Mouse (Mus musculus): ENCODE data around the gene Cep290. TPM values are rescaled to one million over a fixed set of nuclear protein-coding genes. Genes with fewer than 3 reads are reported as not detected.

Cep290 gene
- total and polyA plus RNA-seq, 3 experiments, result 0.30 TPM; not detected in 2

GRCm38 (mm10) chr10:100571707-100572106 lies 84.3 kb downstream of the Cep290 start:
- H3K4me2 ChIP-seq (ENCODE audit: insufficient read depth, low read depth, poor library complexity, severe bottlenecking), result no peak overlapping the region
- no peak for DNase-seq (ENCODE audit: extremely low read depth)
- H3K4me3 ChIP-seq (replicated peaks in 1 of 3; ENCODE audit: low read depth in 2 of 3, low read length in 2 of 3, poor library complexity in 1 of 3), result no peak overlapping the region
- TF ChIP-seq RAD21 (IDR thresholded peaks at IDR 0.05; ENCODE audit: low read depth, low read length) (no peak), SMC3 (IDR thresholded peaks at IDR 0.05; ENCODE audit: low read depth, low read length) (no peak)
- peaks cover 44% of the 10 kb centered on the region for H3K9me3 ChIP-seq (replicated peaks; ENCODE audit: low read length)
- in situ Hi-C loops (cut with MboI; ENCODE audit: low pct_ligation_motif_present, low pct_unique_long_range_greater_than_20kb, low sequenced_read_pairs), result no loop called here
- H3K9ac ChIP-seq (ENCODE audit: insufficient read depth, low read depth), result no peak overlapping the region
- no peak overlapping the region for H3K27ac ChIP-seq (ENCODE audit: insufficient read depth, low read depth)
- H3K79me2 ChIP-seq (replicated peaks; ENCODE audit: control insufficient read depth, extremely low read depth, insufficient read depth, poor library complexity, severe bottlenecking), result no peaks in the 10 kb centered on the region
- dilution Hi-C loops (cut with MboI; ENCODE audit: extremely low pct_ligation_motif_present, extremely low pct_unique_long_range_greater_than_20kb, low sequenced_read_pairs), result no loop called here
- H3K4me1 ChIP-seq (ENCODE audit: control insufficient read depth in 1 of 2, insufficient read depth in 2 of 2), result no peaks in the 10 kb centered on the region
- H3K27me3 ChIP-seq (replicated peaks), result no peaks in the 10 kb centered on the region
- no peaks in the 10 kb centered on the region for H3K36me3 ChIP-seq (replicated peaks in 1 of 2; ENCODE audit: control insufficient read depth in 1 of 2, insufficient read depth in 1 of 2, low read length in 1 of 2)

GRCm38 (mm10) chr10:100574505-100575149 lies 87.3 kb downstream of the Cep290 start:
- H3K27me3 ChIP-seq (replicated peaks), result no peaks in the 10 kb centered on the region
- no peaks in the 10 kb centered on the region for H3K36me3 ChIP-seq (replicated peaks in 1 of 2; ENCODE audit: control insufficient read depth in 1 of 2, insufficient read depth in 1 of 2, low read length in 1 of 2)
- TF ChIP-seq USF1 (IDR thresholded peaks at IDR 0.05; ENCODE audit: low read depth, low read length) (no peak), SMC3 (IDR thresholded peaks at IDR 0.05; ENCODE audit: low read depth, low read length) (no peak)
- in situ Hi-C loops (cut with MboI; ENCODE audit: low pct_ligation_motif_present, low pct_unique_long_range_greater_than_20kb, low sequenced_read_pairs) (no loop called here), dilution Hi-C loops (cut with MboI; ENCODE audit: extremely low pct_ligation_motif_present, extremely low pct_unique_long_range_greater_than_20kb, low sequenced_read_pairs) (no loop called here)
- no peak overlapping the region for H3K9ac ChIP-seq (ENCODE audit: insufficient read depth, low read depth)
- H3K4me3 ChIP-seq (replicated peaks in 1 of 3; ENCODE audit: low read depth in 2 of 3, low read length in 2 of 3, poor library complexity in 1 of 3), result no peak overlapping the region
- H3K27ac ChIP-seq (ENCODE audit: insufficient read depth, low read depth), result no peak overlapping the region
- H3K9me3 ChIP-seq (replicated peaks; ENCODE audit: low read length), result peaks cover 44% of the 10 kb centered on the region
- no peaks in the 10 kb centered on the region for H3K4me1 ChIP-seq (ENCODE audit: control insufficient read depth in 1 of 2, insufficient read depth in 2 of 2)
- no peak for DNase-seq (ENCODE audit: extremely low read depth)
- H3K4me2 ChIP-seq (ENCODE audit: insufficient read depth, low read depth, poor library complexity, severe bottlenecking), result no peak overlapping the region
- H3K79me2 ChIP-seq (replicated peaks; ENCODE audit: control insufficient read depth, extremely low read depth, insufficient read depth, poor library complexity, severe bottlenecking), result no peaks in the 10 kb centered on the region

GRCm38 (mm10) chr10:100575294-100575693 lies 87.9 kb downstream of the Cep290 start:
- no peak for DNase-seq (ENCODE audit: extremely low read depth)
- Histone ChIP-seq H3K9ac (ENCODE audit: insufficient read depth, low read depth) (no peak overlapping the region), H3K9me3 (replicated peaks; ENCODE audit: low read length) (peaks cover 42% of the 10 kb centered on the region), H3K4me1 (ENCODE audit: control insufficient read depth in 1 of 2, insufficient read depth in 2 of 2) (no peaks in the 10 kb centered on the region), H3K27me3 (replicated peaks) (no peaks in the 10 kb centered on the region), H3K27ac (ENCODE audit: insufficient read depth, low read depth) (no peak overlapping the region), H3K4me2 (ENCODE audit: insufficient read depth, low read depth, poor library complexity, severe bottlenecking) (no peak overlapping the region), H3K4me3 (replicated peaks in 1 of 3; ENCODE audit: low read depth in 2 of 3, low read length in 2 of 3, poor library complexity in 1 of 3) (no peak overlapping the region), H3K79me2 (replicated peaks; ENCODE audit: control insufficient read depth, extremely low read depth, insufficient read depth, poor library complexity, severe bottlenecking) (no peaks in the 10 kb centered on the region), H3K36me3 (replicated peaks in 1 of 2; ENCODE audit: control insufficient read depth in 1 of 2, insufficient read depth in 1 of 2, low read length in 1 of 2) (no peaks in the 10 kb centered on the region)
- in situ Hi-C loops (cut with MboI; ENCODE audit: low pct_ligation_motif_present, low pct_unique_long_range_greater_than_20kb, low sequenced_read_pairs), result no loop called here
- dilution Hi-C loops (cut with MboI; ENCODE audit: extremely low pct_ligation_motif_present, extremely low pct_unique_long_range_greater_than_20kb, low sequenced_read_pairs), result no loop called here
- TF ChIP-seq SIN3A (IDR thresholded peaks at IDR 0.05; ENCODE audit: low read length) (no peak), CTCF (conservative IDR thresholded peaks at IDR 0.05 in 1 of 2, IDR thresholded peaks at IDR 0.05 in 1 of 2; ENCODE audit: low read depth in 2 of 2, low read length in 2 of 2) (no peak), UBTF (IDR thresholded peaks at IDR 0.05; ENCODE audit: low read depth, low read length) (no peak), MYC (IDR thresholded peaks at IDR 0.05; ENCODE audit: low read depth, low read length) (no peak), NELFE (IDR thresholded peaks at IDR 0.05; ENCODE audit: low read depth, low read length) (no peak), EP300 (IDR thresholded peaks at IDR 0.05; ENCODE audit: low read length) (no peak), POLR2A (IDR thresholded peaks at IDR 0.05; ENCODE audit: low read depth, low read length) (no peak), IRF4 (IDR thresholded peaks at IDR 0.05; ENCODE audit: low read depth, low read length) (no peak), JUN (IDR thresholded peaks at IDR 0.05; ENCODE audit: insufficient read depth, low read depth, low read length) (no peak), KAT2A (IDR thresholded peaks at IDR 0.05; ENCODE audit: insufficient replicate concordance, low read length) (no peak), ZKSCAN1 (IDR thresholded peaks at IDR 0.05; ENCODE audit: borderline replicate concordance, low read depth, low read length) (no peak), POLR2AphosphoS2 (IDR thresholded peaks at IDR 0.05; ENCODE audit: low read depth, low read length) (no peak), SMC3 (IDR thresholded peaks at IDR 0.05; ENCODE audit: low read depth, low read length) (no peak), MAZ (IDR thresholded peaks at IDR 0.05; ENCODE audit: low read depth, low read length) (no peak), CHD2 (IDR thresholded peaks at IDR 0.05; ENCODE audit: low read length) (no peak), HCFC1 (IDR thresholded peaks at IDR 0.05; ENCODE audit: low read depth, low read length) (no peak), GABPA (IDR thresholded peaks at IDR 0.05; ENCODE audit: insufficient replicate concordance, low read depth, low read length) (no peak), MAX (IDR thresholded peaks at IDR 0.05; ENCODE audit: low read length) (no peak)
